Mouse (Mus musculus): ENCODE measurements around the gene Atp6v1e2. TPM values are rescaled to one million over a fixed set of nuclear protein-coding genes. Genes with fewer than 3 reads are reported as not detected.

Gene Atp6v1e2
- polyA plus RNA-seq, 2 experiments, result not detected

- H3K4me3 ChIP-seq (replicated peaks; ENCODE audit: low read length), result no peak overlapping the region
- no peak overlapping the region for H3K27ac ChIP-seq (replicated peaks; ENCODE audit: low read depth, low read length)
- no peaks in the 10 kb centered on the region for H3K27me3 ChIP-seq (ENCODE audit: control insufficient read depth, insufficient read depth, low read length)
- H3K9ac ChIP-seq (ENCODE audit: low read depth, low read length, severe bottlenecking), result no peak overlapping the region
- H3K9me3 ChIP-seq (ENCODE audit: control insufficient read depth, low read length), result no peaks in the 10 kb centered on the region
- H3K36me3 ChIP-seq (ENCODE audit: control insufficient read depth, insufficient read depth, low read length), result peaks cover 56% of the 10 kb centered on the region
- no peak for ATAC-seq (ENCODE audit: low FRiP score, low read depth)
- no peak overlapping the region for H3K4me2 ChIP-seq (replicated peaks; ENCODE audit: low read depth, low read length, severe bottlenecking)
- no peak for DNase-seq (ENCODE audit: low spot score)
- 76% methylated on average over 10 of the region's 10 CpGs for WGBS
- TF ChIP-seq POLR2A (IDR thresholded peaks at IDR 0.05; ENCODE audit: borderline replicate concordance, extremely low read depth, insufficient read depth, insufficient read length), result no peak
- H3K4me1 ChIP-seq (ENCODE audit: control insufficient read depth, insufficient read depth, low read length), result no peaks in the 10 kb centered on the region
Measured at GRCm38 (mm10) chr17:86976387-86976786, 28.7 kb upstream of the Atp6v1e2 start.

- Histone ChIP-seq H3K9ac (ENCODE audit: low read depth, low read length, severe bottlenecking) (no peak overlapping the region), H3K4me2 (replicated peaks; ENCODE audit: low read depth, low read length, severe bottlenecking) (no peak overlapping the region), H3K4me3 (replicated peaks; ENCODE audit: low read length) (no peak overlapping the region), H3K9me3 (ENCODE audit: control insufficient read depth, low read length) (no peaks in the 10 kb centered on the region), H3K36me3 (ENCODE audit: control insufficient read depth, insufficient read depth, low read length) (peaks cover 60% of the 10 kb centered on the region), H3K4me1 (ENCODE audit: control insufficient read depth, insufficient read depth, low read length) (no peaks in the 10 kb centered on the region), H3K27me3 (ENCODE audit: control insufficient read depth, insufficient read depth, low read length) (no peaks in the 10 kb centered on the region), H3K27ac (replicated peaks; ENCODE audit: low read depth, low read length) (no peak overlapping the region)
- ATAC-seq (ENCODE audit: low FRiP score, low read depth) (no peak; the same call in 1 of the 2 replicates), DNase-seq (ENCODE audit: low spot score) (no peak)
- TF ChIP-seq POLR2A (IDR thresholded peaks at IDR 0.05; ENCODE audit: borderline replicate concordance, extremely low read depth, insufficient read depth, insufficient read length), result no peak
- WGBS, result 88% methylated on average over 2 of the region's 2 CpGs
Measured at GRCm38 (mm10) chr17:86973097-86973496, 25.4 kb upstream of the Atp6v1e2 start.

- Histone ChIP-seq H3K36me3 (ENCODE audit: control insufficient read depth, insufficient read depth, low read length) (peaks cover 66% of the 10 kb centered on the region), H3K4me2 (replicated peaks; ENCODE audit: low read depth, low read length, severe bottlenecking) (no peak overlapping the region), H3K4me1 (ENCODE audit: control insufficient read depth, insufficient read depth, low read length) (peaks cover 8% of the 10 kb centered on the region; the same call in 1 of the 2 replicates), H3K9ac (ENCODE audit: low read depth, low read length, severe bottlenecking) (no peak overlapping the region), H3K27me3 (ENCODE audit: control insufficient read depth, insufficient read depth, low read length) (no peaks in the 10 kb centered on the region), H3K27ac (replicated peaks; ENCODE audit: low read depth, low read length) (no peak overlapping the region), H3K9me3 (ENCODE audit: control insufficient read depth, low read length) (no peaks in the 10 kb centered on the region), H3K4me3 (replicated peaks; ENCODE audit: low read length) (no peak overlapping the region)
- no peak for DNase-seq (ENCODE audit: low spot score)
- WGBS, result 80% methylated on average over 7 of the region's 7 CpGs
- TF ChIP-seq POLR2A (IDR thresholded peaks at IDR 0.05; ENCODE audit: borderline replicate concordance, extremely low read depth, insufficient read depth, insufficient read length), result no peak
- ATAC-seq (ENCODE audit: low FRiP score, low read depth), result no peak
Measured at GRCm38 (mm10) chr17:86971860-86972259, 24.2 kb upstream of the Atp6v1e2 start.

- WGBS, result 74% methylated on average over 5 of the region's 5 CpGs
- H3K27me3 ChIP-seq (ENCODE audit: control insufficient read depth, insufficient read depth, low read length), result no peaks in the 10 kb centered on the region
- DNase-seq (ENCODE audit: low spot score) (no peak), ATAC-seq (ENCODE audit: low FRiP score, low read depth) (no peak)
- H3K4me1 ChIP-seq (ENCODE audit: control insufficient read depth, insufficient read depth, low read length), result peaks cover 8% of the 10 kb centered on the region; the same call in 1 of the 2 replicates
- no peak overlapping the region for H3K4me2 ChIP-seq (replicated peaks; ENCODE audit: low read depth, low read length, severe bottlenecking)
- H3K4me3 ChIP-seq (replicated peaks; ENCODE audit: low read length), result no peak overlapping the region
- no peak for TF ChIP-seq POLR2A (IDR thresholded peaks at IDR 0.05; ENCODE audit: borderline replicate concordance, extremely low read depth, insufficient read depth, insufficient read length)
- H3K36me3 ChIP-seq (ENCODE audit: control insufficient read depth, insufficient read depth, low read length), result peaks cover 60% of the 10 kb centered on the region
- H3K9ac ChIP-seq (ENCODE audit: low read depth, low read length, severe bottlenecking), result no peak overlapping the region
- no peaks in the 10 kb centered on the region for H3K9me3 ChIP-seq (ENCODE audit: control insufficient read depth, low read length)
- H3K27ac ChIP-seq (replicated peaks; ENCODE audit: low read depth, low read length), result no peak overlapping the region
Measured at GRCm38 (mm10) chr17:86971036-86971435, 23.3 kb upstream of the Atp6v1e2 start.

- peaks cover 12% of the 10 kb centered on the region for H3K4me1 ChIP-seq (ENCODE audit: control insufficient read depth, insufficient read depth, low read length)
- DNase-seq (ENCODE audit: low spot score) (no peak), ATAC-seq (ENCODE audit: low FRiP score, low read depth) (no peak)
- no peak for TF ChIP-seq POLR2A (IDR thresholded peaks at IDR 0.05; ENCODE audit: borderline replicate concordance, extremely low read depth, insufficient read depth, insufficient read length)
- H3K4me3 ChIP-seq (replicated peaks; ENCODE audit: low read length), result no peak overlapping the region
- H3K27ac ChIP-seq (replicated peaks; ENCODE audit: low read depth, low read length), result no peak overlapping the region
- no peaks in the 10 kb centered on the region for H3K9me3 ChIP-seq (ENCODE audit: control insufficient read depth, low read length)
- H3K9ac ChIP-seq (ENCODE audit: low read depth, low read length, severe bottlenecking), result no peak overlapping the region
- H3K36me3 ChIP-seq (ENCODE audit: control insufficient read depth, insufficient read depth, low read length), result peaks cover 52% of the 10 kb centered on the region
- H3K27me3 ChIP-seq (ENCODE audit: control insufficient read depth, insufficient read depth, low read length), result no peaks in the 10 kb centered on the region
- 91% methylated on average over 14 of the region's 15 CpGs for WGBS
- H3K4me2 ChIP-seq (replicated peaks; ENCODE audit: low read depth, low read length, severe bottlenecking), result no peak overlapping the region
Measured at GRCm38 (mm10) chr17:86970026-86970750, 22.5 kb upstream of the Atp6v1e2 start.

Measured in limb, embryonic 14.5 days (tissue).